Mouse (Mus musculus) liver, embryonic 15.5 days (tissue): ENCODE data around the gene Scaf1. TPM values are rescaled to one million over a fixed set of nuclear protein-coding genes. Genes with fewer than 3 reads are reported as not detected.

Experiments used
- ATAC-seq: fragments of 200-750 bp; cut with Nextera tagmentation; 2 replicates; pipeline ENCODE4 v1.8.0; 2017; ENCODE audit warnings: moderate number of reproducible peaks, mild to moderate bottlenecking, moderate library complexity; ENCODE audit not compliant: insufficient read depth
- H3K27ac ChIP-seq: fragments of 300-500 bp; sonication (generic); replicated peaks from 2 replicates; pipeline ENCODE4 v1.5.1; 2015; ENCODE audit warnings: mild to moderate bottlenecking, inconsistent platforms
- H3K27me3 ChIP-seq: fragments of 300-500 bp; sonication (generic); 2 replicates; pipeline ENCODE4 v1.6.1; 2015; ENCODE audit warnings: mild to moderate bottlenecking, inconsistent platforms
- H3K36me3 ChIP-seq: fragments of 300-500 bp; sonication (generic); replicated peaks from 2 replicates; pipeline ENCODE4 v1.6.1; 2015; ENCODE audit warnings: moderate library complexity, mild to moderate bottlenecking, inconsistent platforms
- H3K4me1 ChIP-seq: fragments of 300-500 bp; sonication (generic); replicated peaks from 2 replicates; pipeline ENCODE4 v1.6.1; 2015; ENCODE audit warnings: inconsistent platforms
- H3K4me2 ChIP-seq: fragments of 300-500 bp; sonication (generic); 2 replicates; pipeline ENCODE4 v1.6.1; 2015; ENCODE audit warnings: moderate library complexity, mild to moderate bottlenecking, inconsistent platforms
- H3K4me3 ChIP-seq: fragments of 300-500 bp; sonication (generic); replicated peaks from 2 replicates; pipeline ENCODE4 v1.5.1; 2015; ENCODE audit warnings: mild to moderate bottlenecking, inconsistent platforms
- H3K9ac ChIP-seq: fragments of 300-500 bp; sonication (generic); 2 replicates; pipeline ENCODE4 v1.6.1; 2015; ENCODE audit warnings: moderate library complexity, mild to moderate bottlenecking, inconsistent platforms
- H3K9me3 ChIP-seq: fragments of 300-500 bp; sonication (generic); replicated peaks from 2 replicates; pipeline ENCODE4 v1.6.1; 2016; ENCODE audit warnings: inconsistent platforms
- WGBS: fragments of 180-500 bp; shearing (Covaris S2); methylation state at CpG from one replicate; pipeline ENCODE4 v1.1.7; 2015; ENCODE audit warnings: mixed read lengths; ENCODE audit not compliant: insufficient replicate concordance; 5-methylcytosine and 5-hydroxymethylcytosine counted together
- polyA plus RNA-seq: library from polyadenylated mRNA; unstranded; fragments of >200 nt; fragmentation: Nextera tagmentation; extraction: Ambion mirVana; gene quantifications from 2 replicates; pipeline ENCODE4 v1.2.1, GENCODE M21; 2015

Gene Scaf1
- polyA plus RNA-seq, 1 experiment from 2014 or later = 10.4 TPM

DNA sequence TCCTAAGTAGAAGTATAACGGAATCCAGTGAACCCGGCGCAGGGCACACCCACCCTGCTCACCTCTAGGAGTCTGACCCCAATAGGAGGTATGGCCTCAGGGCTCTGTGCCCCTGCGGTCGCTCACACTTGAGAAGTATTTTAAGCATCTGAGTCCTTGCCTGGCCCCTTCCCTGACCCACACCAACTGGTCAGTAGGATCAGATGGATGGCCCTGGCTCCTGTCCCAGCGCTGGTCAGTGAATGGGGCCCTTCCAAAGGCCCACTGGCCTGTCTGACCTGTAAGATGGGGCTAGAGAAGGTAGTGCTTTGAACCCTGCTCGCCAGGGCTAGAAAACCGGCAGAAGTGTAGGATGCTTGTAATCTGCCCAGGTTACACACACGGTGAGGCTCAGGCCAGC, 24.7 kb upstream of the Scaf1 start:
- Histone ChIP-seq H3K4me1 (0 out of 2 replicates have a peak, but pooled peaks cover 6% of the 10 kb centered on the region), H3K27me3 (no peaks in the 10 kb centered on the region), H3K4me2 (no peak overlapping the region), H3K27ac (no peak overlapping the region), H3K9me3 (no peaks in the 10 kb centered on the region), H3K4me3 (no peak overlapping the region), H3K9ac (no peak overlapping the region), H3K36me3 (peaks cover 97% of the 10 kb centered on the region)
- 82% methylated on average over 9 of the region's 9 CpGs for WGBS
- no peak for ATAC-seq

- no peaks in the 10 kb centered on the region for H3K27me3 ChIP-seq
- H3K4me3 ChIP-seq = no peak overlapping the region
- no peaks in the 10 kb centered on the region for H3K9me3 ChIP-seq
- H3K4me2 ChIP-seq = no peak overlapping the region
- 81% methylated on average over 9 of the region's 9 CpGs for WGBS
- peaks cover 98% of the 10 kb centered on the region for H3K36me3 ChIP-seq
- H3K4me1 ChIP-seq = 0 out of 2 replicates have a peak, but pooled peaks cover 6% of the 10 kb centered on the region
- H3K27ac ChIP-seq = no peak overlapping the region
- no peak for ATAC-seq
- H3K9ac ChIP-seq = no peak overlapping the region
Measured at GRCm38 (mm10) chr7:45038411-45038810, 22.2 kb upstream of the Scaf1 start.

DNA sequence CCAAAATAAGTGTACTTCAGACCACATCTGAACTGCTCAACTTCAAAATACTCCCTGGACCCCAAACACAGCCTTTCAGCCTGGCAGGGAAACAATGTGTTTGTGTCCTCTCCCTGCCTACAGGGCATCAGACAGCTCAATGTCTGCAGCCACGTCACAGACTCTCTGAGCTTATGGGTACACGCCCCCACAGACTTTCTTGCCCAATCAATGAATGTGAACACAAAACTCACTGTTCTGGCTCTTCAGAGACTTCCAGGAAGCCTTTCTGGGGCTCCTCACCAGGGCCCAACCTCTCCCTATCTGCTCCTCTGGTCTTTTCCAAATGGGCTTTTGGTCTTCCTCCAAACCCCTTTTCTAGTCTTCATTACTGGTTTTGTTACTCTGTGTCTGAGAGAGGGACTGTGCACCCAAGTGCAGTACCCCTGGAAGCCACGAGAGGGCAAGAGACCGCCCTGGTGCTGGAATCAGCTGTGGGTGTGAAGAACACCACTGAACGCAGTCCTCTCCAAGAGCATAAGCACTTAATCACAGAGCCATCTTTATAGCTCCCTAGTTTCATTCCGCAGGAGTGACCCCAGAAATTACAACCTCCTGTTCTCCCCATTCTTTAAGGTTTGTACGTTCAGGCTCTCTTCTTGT, 21.7 kb upstream of the Scaf1 start:
- WGBS = 48% methylated on average over 7 of the region's 7 CpGs

DNA sequence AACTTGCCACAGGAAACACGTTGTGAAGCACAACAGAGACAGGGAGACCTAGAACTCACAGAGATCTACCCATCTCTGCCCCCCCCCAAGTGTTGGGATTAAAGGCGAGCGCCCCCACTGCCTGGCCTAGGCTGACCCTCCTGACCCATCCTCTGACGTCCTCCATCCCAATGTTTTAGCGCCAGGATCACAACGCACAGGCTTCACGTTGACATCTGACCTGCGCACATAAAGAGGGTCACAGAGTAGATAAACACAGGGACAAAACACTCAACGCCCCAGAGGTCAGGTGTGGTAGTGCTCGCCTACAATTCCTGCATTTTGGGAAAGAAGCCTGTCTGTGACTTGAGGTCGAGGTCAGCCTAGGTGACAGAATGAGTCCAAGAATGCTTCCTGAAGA, 20.5 kb upstream of the Scaf1 start:
- 71% methylated on average over 11 of the region's 11 CpGs for WGBS
- ATAC-seq = no peak
- no peak overlapping the region for H3K4me2 ChIP-seq
- no peaks in the 10 kb centered on the region for H3K9me3 ChIP-seq
- H3K27me3 ChIP-seq = no peaks in the 10 kb centered on the region
- 0 out of 2 replicates have a peak, but pooled peaks cover 6% of the 10 kb centered on the region for H3K4me1 ChIP-seq
- no peak overlapping the region for H3K4me3 ChIP-seq
- H3K27ac ChIP-seq = no peak overlapping the region
- peaks cover 98% of the 10 kb centered on the region for H3K36me3 ChIP-seq
- H3K9ac ChIP-seq = no peak overlapping the region

More for the DNA sequence above, 21.7 kb upstream of the Scaf1 start:
- Histone ChIP-seq H3K4me3 (no peak overlapping the region), H3K9me3 (no peaks in the 10 kb centered on the region), H3K4me2 (no peak overlapping the region), H3K4me1 (0 out of 2 replicates have a peak, but pooled peaks cover 6% of the 10 kb centered on the region), H3K36me3 (peaks cover 98% of the 10 kb centered on the region), H3K27me3 (no peaks in the 10 kb centered on the region), H3K27ac (no peak overlapping the region), H3K9ac (no peak overlapping the region)
- 0 out of 2 replicates have a peak, but pooled peaks have one; percentile 51 for ATAC-seq

GRCm38 (mm10) chr7:45035631-45036030, 19.5 kb upstream of the Scaf1 start:
- peaks cover 99% of the 10 kb centered on the region for H3K36me3 ChIP-seq
- H3K27me3 ChIP-seq = no peaks in the 10 kb centered on the region
- WGBS = 68% methylated on average over 3 of the region's 3 CpGs
- H3K27ac ChIP-seq = no peak overlapping the region
- no peak overlapping the region for H3K9ac ChIP-seq
- H3K9me3 ChIP-seq = no peaks in the 10 kb centered on the region
- 0 out of 2 replicates have a peak, but pooled peaks cover 6% of the 10 kb centered on the region for H3K4me1 ChIP-seq
- H3K4me2 ChIP-seq = no peak overlapping the region
- ATAC-seq = no peak
- no peak overlapping the region for H3K4me3 ChIP-seq

- H3K9ac ChIP-seq = no peak overlapping the region
- no peak overlapping the region for H3K27ac ChIP-seq
- no peaks in the 10 kb centered on the region for H3K27me3 ChIP-seq
- no peaks in the 10 kb centered on the region for H3K9me3 ChIP-seq
- H3K4me2 ChIP-seq = no peak overlapping the region
- no peak overlapping the region for H3K4me3 ChIP-seq
- 83% methylated on average over 19 of the region's 19 CpGs for WGBS
- H3K4me1 ChIP-seq = 0 out of 2 replicates have a peak, but pooled peaks cover 6% of the 10 kb centered on the region
- H3K36me3 ChIP-seq = peaks cover 97% of the 10 kb centered on the region
- no peak for ATAC-seq
Measured at GRCm38 (mm10) chr7:45033722-45034359, 17.7 kb upstream of the Scaf1 start.

GRCm38 (mm10) chr7:45030857-45031256, 14.7 kb upstream of the Scaf1 start:
- no peak overlapping the region for H3K27ac ChIP-seq
- H3K9ac ChIP-seq = no peak overlapping the region
- 86% methylated on average over 8 of the region's 8 CpGs for WGBS
- no peak for ATAC-seq
- H3K27me3 ChIP-seq = no peaks in the 10 kb centered on the region
- peaks cover 84% of the 10 kb centered on the region for H3K36me3 ChIP-seq
- H3K4me3 ChIP-seq = no peak overlapping the region
- no peaks in the 10 kb centered on the region for H3K9me3 ChIP-seq
- no peaks in the 10 kb centered on the region; the same call in 1 of the 2 replicates for H3K4me1 ChIP-seq
- no peak overlapping the region for H3K4me2 ChIP-seq

DNA sequence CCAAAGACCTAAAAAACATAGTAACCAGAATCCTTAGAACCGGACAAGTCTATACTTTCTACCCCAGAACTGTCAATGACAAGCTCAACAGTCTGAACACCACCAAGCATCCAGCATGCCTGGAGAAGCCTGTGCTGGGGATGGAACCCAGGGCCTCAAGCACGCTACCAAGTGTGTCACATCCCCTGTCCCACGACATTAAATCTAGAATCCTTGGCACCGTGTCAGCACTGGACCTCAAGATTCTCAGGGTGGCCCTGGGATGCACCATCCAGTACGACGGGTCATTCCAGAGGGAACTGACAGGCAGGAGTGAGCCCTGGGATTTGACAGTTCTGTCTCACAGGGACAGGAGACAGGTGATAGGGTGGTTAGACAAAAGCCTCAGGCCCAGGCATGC, 13.8 kb upstream of the Scaf1 start:
- no peak for ATAC-seq
- H3K9ac ChIP-seq = no peak overlapping the region
- no peak overlapping the region for H3K4me3 ChIP-seq
- no peaks in the 10 kb centered on the region for H3K27me3 ChIP-seq
- H3K9me3 ChIP-seq = no peaks in the 10 kb centered on the region
- H3K4me1 ChIP-seq = peaks cover 2% of the 10 kb centered on the region; the same call in 1 of the 2 replicates
- no peak overlapping the region for H3K27ac ChIP-seq
- 79% methylated on average over 6 of the region's 6 CpGs for WGBS
- no peak overlapping the region for H3K4me2 ChIP-seq
- H3K36me3 ChIP-seq = peaks cover 76% of the 10 kb centered on the region

DNA sequence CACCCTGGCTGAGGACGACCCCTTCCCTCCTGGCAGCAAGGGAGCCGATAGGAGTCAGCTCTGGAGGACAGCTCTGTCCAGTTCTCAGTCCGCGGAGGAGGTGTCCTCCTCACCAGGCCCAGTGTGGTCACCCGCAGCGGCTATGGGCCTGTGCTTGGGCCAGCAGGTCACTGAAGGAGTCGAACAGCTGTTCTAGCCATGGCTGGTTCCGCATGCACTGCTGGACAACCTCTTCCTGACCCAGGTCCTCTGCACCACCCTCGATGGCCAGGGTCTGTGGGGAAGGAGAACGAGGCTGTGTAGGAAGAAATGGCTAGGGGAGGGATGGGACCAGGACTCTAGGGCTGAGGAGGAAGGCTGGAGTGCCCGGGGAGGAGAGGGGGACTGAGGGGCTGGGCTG, 12.2 kb upstream of the Scaf1 start:
- 78% methylated on average over 11 of the region's 11 CpGs for WGBS
- peaks cover 59% of the 10 kb centered on the region for H3K36me3 ChIP-seq
- no peak overlapping the region for H3K4me3 ChIP-seq
- H3K9ac ChIP-seq = no peak overlapping the region
- H3K4me1 ChIP-seq = peaks cover 11% of the 10 kb centered on the region; the same call in 1 of the 2 replicates
- ATAC-seq = no peak
- H3K27me3 ChIP-seq = no peaks in the 10 kb centered on the region
- no peaks in the 10 kb centered on the region for H3K9me3 ChIP-seq
- no peak overlapping the region for H3K4me2 ChIP-seq
- no peak overlapping the region for H3K27ac ChIP-seq

GRCm38 (mm10) chr7:45027761-45028160, 11.6 kb upstream of the Scaf1 start:
- H3K4me1 ChIP-seq = peaks cover 11% of the 10 kb centered on the region; the same call in 1 of the 2 replicates
- H3K4me3 ChIP-seq = no peak overlapping the region
- no peaks in the 10 kb centered on the region for H3K27me3 ChIP-seq
- peaks cover 54% of the 10 kb centered on the region for H3K36me3 ChIP-seq
- no peak for ATAC-seq
- H3K27ac ChIP-seq = no peak overlapping the region
- H3K4me2 ChIP-seq = no peak overlapping the region
- H3K9ac ChIP-seq = no peak overlapping the region
- 75% methylated on average over 9 of the region's 9 CpGs for WGBS
- no peaks in the 10 kb centered on the region for H3K9me3 ChIP-seq

DNA sequence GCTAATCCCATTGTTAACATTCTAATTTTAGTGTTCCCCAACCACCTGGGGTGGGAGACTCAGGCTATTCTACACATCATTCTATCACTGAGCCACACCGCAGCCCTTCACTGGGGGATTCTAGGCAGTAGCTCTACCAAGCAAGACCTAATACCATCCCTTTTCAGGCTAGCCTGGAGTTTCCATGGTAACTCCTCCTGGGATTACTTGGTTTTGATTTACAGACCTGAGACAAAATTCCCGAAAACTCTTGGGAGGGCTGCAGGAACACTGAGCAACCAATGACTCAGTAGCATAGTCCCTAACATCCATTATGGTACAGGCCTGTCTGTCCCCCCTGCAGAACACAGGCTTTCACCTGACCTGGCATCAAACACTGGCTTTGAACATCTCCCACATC, 10.1 kb upstream of the Scaf1 start:
- Histone ChIP-seq H3K36me3 (peaks cover 38% of the 10 kb centered on the region), H3K4me3 (no peak overlapping the region), H3K27ac (no peak overlapping the region), H3K9me3 (no peaks in the 10 kb centered on the region), H3K9ac (no peak overlapping the region), H3K4me1 (peaks cover 11% of the 10 kb centered on the region; the same call in 1 of the 2 replicates), H3K4me2 (no peak overlapping the region), H3K27me3 (0 out of 2 replicates have a peak, but pooled peaks cover 5% of the 10 kb centered on the region)
- ATAC-seq = no peak
- WGBS = 82% methylated on average over 2 of the region's 2 CpGs
